Mouse (Mus musculus): ENCODE measurements around the gene Syngr4. TPM values are rescaled to one million over a fixed set of nuclear protein-coding genes. Genes with fewer than 3 reads are reported as not detected.
A peak's percentile ranks its signal among the peaks of the same experiment; 100 is the strongest.
"Not testable (repeated sequence)": the region's sequence is repeated elsewhere in the genome, so short reads cannot be mapped to it uniquely, and the experiment has no call there.

Syngr4 gene
- polyA plus RNA-seq, 1 experiment from 2014 or later = 0.86 TPM

- Histone ChIP-seq H3K9ac (no peak overlapping the region), H3K27ac (no peak overlapping the region), H3K9me3 (replicated peaks) (no peaks in the 10 kb centered on the region), H3K4me1 (replicated peaks) (no peaks in the 10 kb centered on the region), H3K4me2 (no peak overlapping the region), H3K36me3 (peaks cover 94% of the 10 kb centered on the region), H3K27me3 (no peaks in the 10 kb centered on the region), H3K4me3 (replicated peaks) (no peak overlapping the region)
- WGBS (ENCODE audit: insufficient replicate concordance) = 71% methylated on average over 2 of the region's 2 CpGs
- ATAC-seq (ENCODE audit: low read depth) (no peak), DNase-seq (no peak)
Observed at GRCm38 (mm10) chr7:45881011-45881410, 15.5 kb downstream of the Syngr4 start.

DNA sequence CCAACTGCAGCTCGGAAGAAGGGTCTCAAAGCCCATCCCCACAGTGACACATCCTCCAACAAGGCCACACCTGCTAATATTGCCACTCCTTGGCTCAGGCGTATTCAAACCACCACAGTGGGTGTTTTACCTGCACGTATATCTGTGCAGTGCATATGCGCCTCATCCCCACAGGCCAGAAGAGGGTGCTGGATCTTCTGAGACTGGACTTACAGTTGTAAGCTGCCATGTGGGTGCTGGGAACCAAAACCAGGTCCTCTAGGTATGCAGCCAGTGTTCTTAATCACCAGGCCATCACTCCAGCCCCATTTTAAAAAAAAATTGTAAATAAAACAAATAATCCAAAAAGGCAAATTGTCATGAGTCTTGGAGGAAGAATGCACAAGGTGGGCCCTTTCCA is 16.0 kb downstream of the Syngr4 start:
- no peak overlapping the region for H3K4me3 ChIP-seq (replicated peaks)
- H3K27me3 ChIP-seq = no peaks in the 10 kb centered on the region
- DNase-seq (no peak), ATAC-seq (ENCODE audit: low read depth) (no peak)
- no peak overlapping the region for H3K4me2 ChIP-seq
- WGBS (ENCODE audit: insufficient replicate concordance) = 83% methylated on average over 4 of the region's 4 CpGs
- H3K9me3 ChIP-seq (replicated peaks) = no peaks in the 10 kb centered on the region
- no peaks in the 10 kb centered on the region for H3K4me1 ChIP-seq (replicated peaks)
- H3K9ac ChIP-seq = no peak overlapping the region
- H3K36me3 ChIP-seq = peaks cover 95% of the 10 kb centered on the region
- no peak overlapping the region for H3K27ac ChIP-seq

GRCm38 (mm10) chr7:45878278-45878677 is 18.2 kb downstream of the Syngr4 start, which contains the start of gene Grin2d:
TSS of gene Grin2d (minus strand) at chr7:45878378.
- H3K9me3 ChIP-seq (replicated peaks); H3K27me3 ChIP-seq; DNase-seq; H3K4me3 ChIP-seq (replicated peaks); ATAC-seq (ENCODE audit: low read depth); H3K9ac ChIP-seq; H3K4me2 ChIP-seq; H3K27ac ChIP-seq: not testable (repeated sequence)
- WGBS (ENCODE audit: insufficient replicate concordance) = 75% methylated on average over 1 of the region's 1 CpGs
- Histone ChIP-seq H3K36me3 (peaks cover 91% of the 10 kb centered on the region), H3K4me1 (replicated peaks) (peaks cover 18% of the 10 kb centered on the region)

- Histone ChIP-seq H3K4me2 (no peak overlapping the region), H3K9ac (no peak overlapping the region), H3K4me3 (replicated peaks) (no peak overlapping the region), H3K4me1 (replicated peaks) (peaks cover 18% of the 10 kb centered on the region), H3K27ac (no peak overlapping the region), H3K27me3 (peaks cover 4% of the 10 kb centered on the region), H3K36me3 (peaks cover 77% of the 10 kb centered on the region), H3K9me3 (replicated peaks) (no peaks in the 10 kb centered on the region)
- WGBS (ENCODE audit: insufficient replicate concordance) = 87% methylated on average over 7 of the region's 7 CpGs
- ATAC-seq (ENCODE audit: low read depth) = no peak
- no peak for DNase-seq
Observed at GRCm38 (mm10) chr7:45876895-45877294, 19.6 kb downstream of the Syngr4 start.

GRCm38 (mm10) chr7:45873061-45873947 is 23.2 kb downstream of the Syngr4 start:
- 4% methylated on average over 28 of the region's 28 CpGs for WGBS (ENCODE audit: insufficient replicate concordance)

GRCm38 (mm10) chr7:45872624-45873023 is 23.9 kb downstream of the Syngr4 start, which contains the start of gene Kdelr1:
TSS of gene Kdelr1 (plus strand) at chr7:45872772.
- 2% methylated on average over 18 of the region's 18 CpGs for WGBS (ENCODE audit: insufficient replicate concordance)
- ATAC-seq (ENCODE audit: low read depth) (peak; percentile 77), DNase-seq (peak; percentile 79)
- Histone ChIP-seq H3K4me2 (peak within 1 kb of the TSS; percentile 94), H3K27ac (peak within 1 kb of the TSS; percentile 89), H3K9me3 (replicated peaks) (no peaks in the 10 kb centered on the region), H3K9ac (peak within 1 kb of the TSS; percentile 92), H3K4me1 (replicated peaks) (peaks cover 32% of the 10 kb centered on the region), H3K27me3 (peaks cover 47% of the 10 kb centered on the region), H3K4me3 (replicated peaks) (peak within 1 kb of the TSS; percentile 75), H3K36me3 (peaks cover 37% of the 10 kb centered on the region)

More at GRCm38 (mm10) chr7:45873061-45873947, 23.2 kb downstream of the Syngr4 start:
- peaks cover 40% of the 10 kb centered on the region for H3K27me3 ChIP-seq
- peaks cover 41% of the 10 kb centered on the region for H3K36me3 ChIP-seq
- H3K9ac ChIP-seq = peak overlapping the region; percentile 92
- peak overlapping the region; percentile 89 for H3K27ac ChIP-seq
- peaks cover 26% of the 10 kb centered on the region for H3K4me1 ChIP-seq (replicated peaks)
- peak; percentile 67 for ATAC-seq (ENCODE audit: low read depth)
- peak overlapping the region; percentile 94 for H3K4me2 ChIP-seq
- H3K9me3 ChIP-seq (replicated peaks) = no peaks in the 10 kb centered on the region
- DNase-seq = peak; percentile 48
- peak overlapping the region; percentile 75 for H3K4me3 ChIP-seq (replicated peaks)

DNA sequence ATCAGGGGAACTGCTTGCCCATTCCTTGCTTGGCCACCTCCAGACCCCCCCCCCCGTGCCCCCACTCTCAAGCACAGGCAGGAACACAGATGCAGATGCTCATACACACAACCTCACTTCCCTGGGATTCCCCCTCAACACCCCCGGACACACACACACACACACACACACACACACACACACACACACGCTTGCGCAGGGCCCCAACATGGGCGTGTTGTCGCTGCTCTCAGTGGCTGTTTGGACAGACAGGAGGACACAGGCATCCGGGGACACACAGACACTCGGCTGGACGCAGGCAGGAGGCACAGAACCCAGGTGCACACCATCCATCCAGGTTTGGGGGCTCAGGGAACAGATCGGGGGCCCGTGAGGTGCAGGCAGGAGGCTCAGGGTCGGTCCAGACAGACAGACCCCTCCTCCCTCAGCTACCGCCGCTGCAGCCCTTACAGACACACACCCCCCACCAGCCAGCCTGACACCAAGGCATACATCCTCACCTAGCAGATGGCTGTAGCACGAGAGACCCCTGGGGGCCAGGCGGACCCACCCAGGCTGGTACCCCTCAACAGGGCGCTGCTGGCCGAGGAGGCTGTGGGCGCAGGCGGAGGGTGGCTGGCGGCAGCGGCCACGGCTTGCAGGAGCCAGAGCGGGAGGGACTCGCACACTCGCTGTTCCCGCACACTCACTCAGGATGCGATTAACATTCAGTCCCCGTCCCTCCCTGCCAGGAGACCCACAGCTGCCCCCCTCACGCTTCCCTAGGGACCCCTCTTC is 26.0 kb downstream of the Syngr4 start:
- Histone ChIP-seq H3K36me3 (peaks cover 16% of the 10 kb centered on the region), H3K9ac (no peak overlapping the region), H3K4me2 (peak overlapping the region; percentile 8; the same call in 1 of the 2 replicates), H3K4me3 (replicated peaks) (peak overlapping the region; percentile 9; the same call in 1 of the 2 replicates), H3K4me1 (replicated peaks) (peaks cover 42% of the 10 kb centered on the region), H3K27me3 (peaks cover 67% of the 10 kb centered on the region), H3K9me3 (replicated peaks) (no peaks in the 10 kb centered on the region), H3K27ac (no peak overlapping the region)
- no peak for DNase-seq
- ATAC-seq (ENCODE audit: low read depth) = no peak
- 4% methylated on average over 29 of the region's 30 CpGs for WGBS (ENCODE audit: insufficient replicate concordance)

DNA sequence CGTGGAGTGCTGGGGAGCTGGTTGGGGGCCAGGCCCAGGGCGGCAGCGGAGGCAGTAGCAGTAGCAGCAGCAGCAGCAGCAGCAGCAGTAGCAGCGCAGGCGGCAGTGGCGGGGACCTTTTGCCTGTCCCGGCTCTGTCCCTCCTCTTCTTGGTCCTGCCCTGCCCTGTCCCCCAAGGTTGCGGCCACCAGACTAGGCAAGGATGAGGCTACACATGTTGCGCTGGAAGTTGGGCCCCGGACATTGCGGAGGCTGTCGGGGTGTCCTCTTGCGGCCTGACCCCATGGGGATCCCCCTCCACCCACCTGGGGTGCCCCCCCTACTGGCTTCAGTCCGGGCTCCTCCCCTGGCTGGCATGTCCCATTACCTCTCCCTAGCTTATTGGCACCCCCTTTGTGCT is 26.7 kb downstream of the Syngr4 start:
- H3K9ac ChIP-seq = no peak overlapping the region
- WGBS (ENCODE audit: insufficient replicate concordance) = 4% methylated on average over 14 of the region's 14 CpGs
- peaks cover 9% of the 10 kb centered on the region for H3K36me3 ChIP-seq
- H3K4me1 ChIP-seq (replicated peaks) = peaks cover 38% of the 10 kb centered on the region
- 0 out of 2 replicates have a peak overlapping the region, but pooled peaks have one; percentile 8 for H3K4me2 ChIP-seq
- peaks cover 70% of the 10 kb centered on the region for H3K27me3 ChIP-seq
- DNase-seq = no peak
- no peak for ATAC-seq (ENCODE audit: low read depth)
- H3K27ac ChIP-seq = no peak overlapping the region
- H3K9me3 ChIP-seq (replicated peaks) = no peaks in the 10 kb centered on the region
- H3K4me3 ChIP-seq (replicated peaks) = no peak overlapping the region

GRCm38 (mm10) chr7:45869107-45869670 is 27.3 kb downstream of the Syngr4 start:
- Histone ChIP-seq H3K27ac (no peak overlapping the region), H3K4me2 (0 out of 2 replicates have a peak overlapping the region, but pooled peaks have one; percentile 8)
- DNase-seq = no peak

GRCm38 (mm10) chr7:45867871-45868270 is 28.6 kb downstream of the Syngr4 start:
- Histone ChIP-seq H3K4me2 (no peak overlapping the region), H3K9ac (no peak overlapping the region), H3K27me3 (peaks cover 70% of the 10 kb centered on the region), H3K27ac (no peak overlapping the region), H3K4me1 (replicated peaks) (peaks cover 24% of the 10 kb centered on the region), H3K9me3 (replicated peaks) (no peaks in the 10 kb centered on the region), H3K36me3 (no peaks in the 10 kb centered on the region), H3K4me3 (replicated peaks) (no peak overlapping the region)
- ATAC-seq (ENCODE audit: low read depth) (no peak), DNase-seq (no peak)
- WGBS (ENCODE audit: insufficient replicate concordance) = 26% methylated on average over 2 of the region's 2 CpGs

More at GRCm38 (mm10) chr7:45869107-45869670, 27.3 kb downstream of the Syngr4 start:
- 24% methylated on average over 8 of the region's 8 CpGs for WGBS (ENCODE audit: insufficient replicate concordance)
- H3K27me3 ChIP-seq = peaks cover 70% of the 10 kb centered on the region
- H3K4me1 ChIP-seq (replicated peaks) = peaks cover 32% of the 10 kb centered on the region
- ATAC-seq (ENCODE audit: low read depth) = no peak
- H3K9ac ChIP-seq = no peak overlapping the region
- H3K4me3 ChIP-seq (replicated peaks) = no peak overlapping the region
- no peaks in the 10 kb centered on the region for H3K9me3 ChIP-seq (replicated peaks)
- peaks cover 3% of the 10 kb centered on the region for H3K36me3 ChIP-seq
